Mouse (Mus musculus) layer of hippocampus, postnatal 10 days (tissue): ENCODE measurements at regions not wholly inside any gene's neighbourhood (a gene's known extent, or its start where the extent isn't known, plus 50 kb on each side); places are given as distances from the start of the nearest gene placed in this dataset.
A peak's percentile ranks its signal among the peaks of the same experiment; 100 is the strongest.

Experiments used
- DNase-seq, 2 experiments: peaks; one replicate each; pipeline ENCODE4 v3.0.0; 2021; ENCODE audit warnings: low spot score in 2 of 2

DNA sequence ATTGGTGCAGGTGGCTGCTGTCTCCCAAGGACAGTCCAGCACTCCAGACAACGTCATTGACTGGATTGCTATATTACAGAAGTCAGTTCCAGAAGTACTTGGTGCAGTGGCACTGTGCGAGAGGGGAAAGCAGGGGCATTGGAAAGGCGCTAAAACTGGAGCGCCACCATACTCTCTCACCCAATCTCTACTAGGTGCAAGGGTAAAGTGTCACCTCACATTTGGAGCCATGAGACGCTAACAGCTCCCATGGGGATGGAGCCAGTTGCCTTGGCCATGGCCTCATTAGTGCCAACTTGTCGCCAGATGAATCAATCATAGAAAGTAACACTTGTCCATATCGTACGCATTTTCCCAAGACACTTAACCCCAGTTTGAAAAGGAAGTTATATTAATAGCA lies 1617.2 kb upstream of the Gulo start:
- no peak for DNase-seq

DNA sequence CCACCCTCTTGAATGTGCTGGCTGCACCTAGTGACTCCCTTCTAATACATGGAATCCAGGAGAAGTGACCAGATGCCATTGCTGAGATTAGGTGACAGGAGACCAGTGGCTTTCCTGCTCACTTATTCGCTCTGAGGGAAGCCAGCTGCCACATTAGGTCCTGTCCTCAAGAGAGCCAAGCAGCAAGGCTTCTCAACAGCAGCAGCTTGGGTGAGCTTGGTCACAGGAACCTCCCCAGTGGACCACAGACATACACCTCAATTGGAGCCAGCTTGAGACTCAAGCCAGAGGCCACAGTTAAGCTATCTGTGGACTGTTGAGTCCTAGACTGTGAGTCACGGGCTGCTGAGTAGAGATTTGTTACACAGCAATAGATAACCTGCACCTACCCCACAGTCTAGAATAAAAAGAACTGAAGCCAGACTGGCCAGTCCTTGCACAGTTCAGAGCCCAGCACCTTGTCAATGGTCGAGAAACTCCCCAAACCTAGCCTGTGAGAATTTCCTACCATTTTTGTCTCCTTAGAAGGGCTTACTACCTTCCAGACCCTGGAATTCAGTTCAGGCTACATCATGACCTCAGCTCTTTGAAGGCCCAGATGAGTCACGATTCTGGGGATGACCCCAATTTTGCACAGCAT lies 1615.0 kb upstream of the Gulo start:
- no peak for DNase-seq

DNA sequence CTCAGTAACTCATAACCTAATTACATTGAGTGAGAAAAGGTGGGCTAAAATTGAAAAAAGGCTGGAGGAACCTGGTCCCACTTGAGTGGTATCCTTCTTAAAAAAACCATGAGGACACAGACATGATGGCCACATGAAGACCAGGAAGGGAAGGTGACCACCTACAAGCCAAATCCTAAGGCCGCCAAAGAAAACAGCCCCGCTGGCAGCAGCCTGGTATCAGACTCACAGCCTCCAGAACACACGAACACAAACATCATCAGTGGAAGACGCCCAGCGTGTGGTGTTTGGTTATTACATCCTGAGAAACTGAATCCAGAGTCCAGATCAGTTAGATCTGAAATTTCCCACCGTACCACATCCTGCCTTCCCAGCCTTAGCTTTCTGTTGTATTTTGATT lies 1613.9 kb upstream of the Gulo start:
- DNase-seq: no peak

DNA sequence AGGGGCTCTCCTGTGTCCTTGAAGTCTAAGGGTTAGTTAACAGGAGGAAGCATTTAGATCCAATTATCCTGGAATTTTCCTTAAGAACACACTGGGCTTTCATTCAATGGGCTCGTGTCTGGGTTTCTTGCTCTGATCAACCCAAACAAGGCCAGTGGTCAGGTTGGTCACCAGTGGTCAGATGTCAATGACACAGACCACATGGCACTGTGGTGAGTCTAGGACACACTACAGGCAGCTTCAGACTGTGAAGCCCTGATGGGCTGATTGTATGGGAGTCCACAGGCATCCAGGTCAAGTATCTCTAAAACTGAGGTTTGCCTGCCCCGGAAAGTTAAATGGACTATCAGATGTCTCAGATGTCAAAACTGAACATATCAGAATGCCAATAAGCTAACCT lies 1612.5 kb upstream of the Gulo start:
- DNase-seq: no peak

DNA sequence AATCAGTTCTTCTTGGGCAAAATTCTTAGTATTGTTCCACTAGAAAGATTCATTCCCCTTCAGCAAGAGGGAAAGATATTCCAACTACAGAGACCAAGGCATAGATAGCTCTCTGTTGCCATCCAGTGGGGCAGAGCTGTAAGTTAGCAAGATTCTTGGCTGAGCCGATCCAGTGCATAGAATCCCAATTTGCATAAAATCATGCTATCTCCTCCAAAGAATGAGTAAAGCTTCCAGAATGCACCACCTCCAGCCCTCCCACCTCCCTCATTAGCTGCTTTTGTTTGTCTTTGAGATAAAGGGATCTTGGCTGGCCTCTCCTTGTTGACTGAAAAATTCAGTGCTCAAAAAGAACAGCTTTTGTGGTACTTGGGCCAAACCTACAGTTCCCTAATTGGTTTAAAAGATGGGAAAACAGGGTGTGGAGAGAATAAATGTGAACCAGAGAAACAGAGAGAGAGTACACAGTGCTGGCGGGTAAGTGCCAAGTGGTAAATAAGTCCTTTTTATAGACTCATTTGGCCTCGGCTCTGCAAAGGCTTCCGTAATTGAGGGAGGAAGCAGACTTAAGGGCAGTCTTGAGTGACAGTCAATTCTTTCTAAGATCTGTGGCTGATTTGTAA lies 1612.0 kb upstream of the Gulo start:
- DNase-seq: peak; percentile 54 to 75

DNA sequence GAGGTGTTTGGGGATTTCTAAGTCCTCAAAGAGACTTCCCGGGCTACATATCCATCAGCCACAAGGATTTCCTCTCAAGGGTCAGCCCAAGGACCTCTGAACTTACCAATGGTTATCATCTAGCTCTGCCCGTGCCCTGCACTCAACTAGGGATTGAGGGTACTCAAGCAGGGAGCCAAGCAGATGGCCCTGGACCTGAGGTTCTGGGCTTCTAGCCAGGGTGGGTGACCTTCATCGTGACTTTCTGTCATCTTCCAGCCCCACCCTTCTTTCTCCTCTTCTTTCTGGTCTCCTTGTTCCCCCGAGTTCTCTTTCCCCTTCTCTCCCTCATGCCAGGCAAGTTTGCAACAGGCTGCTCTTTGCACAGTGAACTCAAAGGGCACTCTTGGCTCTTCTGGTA lies 1610.6 kb upstream of the Gulo start:
- no peak for DNase-seq

DNA sequence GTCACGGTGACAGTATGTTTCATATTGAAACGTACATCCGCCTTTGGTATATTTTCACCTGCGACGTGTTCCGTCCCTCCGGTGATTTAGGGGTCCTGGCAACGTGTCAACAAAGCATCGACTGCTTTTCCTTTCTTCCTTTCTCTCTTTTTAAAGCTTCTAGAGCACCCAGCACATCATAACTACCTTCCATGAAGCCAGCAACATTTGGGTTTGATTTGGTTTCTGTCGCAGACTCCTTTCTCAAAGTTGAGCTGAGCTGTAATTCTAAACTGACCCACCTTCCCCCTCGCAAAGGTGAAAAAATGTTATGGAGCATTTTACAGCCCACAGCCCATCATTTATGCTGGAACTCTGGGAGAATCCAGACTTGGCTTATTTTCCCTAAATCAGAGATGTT lies 1605.4 kb upstream of the Gulo start:
- DNase-seq: no peak

DNA sequence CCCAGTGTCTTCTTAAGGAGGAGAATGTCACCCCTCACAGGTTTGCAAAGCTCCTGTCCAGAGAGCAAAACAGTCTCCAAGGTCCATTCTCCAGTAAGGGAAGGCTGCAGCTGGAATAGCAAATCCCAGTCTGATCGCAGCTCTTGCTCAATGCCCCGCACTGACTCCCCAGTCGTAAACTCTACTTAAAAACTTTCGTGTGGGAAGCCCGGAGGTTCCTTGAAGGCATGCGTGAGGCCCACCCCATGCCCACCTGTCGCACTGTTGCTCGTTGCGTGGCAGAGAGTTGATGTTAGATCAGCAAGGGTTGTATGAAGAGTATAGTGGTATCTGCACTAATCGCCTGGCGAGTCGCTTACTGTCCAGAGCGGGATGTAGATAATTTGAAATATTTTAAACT lies 1604.7 kb upstream of the Gulo start:
- no peak for DNase-seq

DNA sequence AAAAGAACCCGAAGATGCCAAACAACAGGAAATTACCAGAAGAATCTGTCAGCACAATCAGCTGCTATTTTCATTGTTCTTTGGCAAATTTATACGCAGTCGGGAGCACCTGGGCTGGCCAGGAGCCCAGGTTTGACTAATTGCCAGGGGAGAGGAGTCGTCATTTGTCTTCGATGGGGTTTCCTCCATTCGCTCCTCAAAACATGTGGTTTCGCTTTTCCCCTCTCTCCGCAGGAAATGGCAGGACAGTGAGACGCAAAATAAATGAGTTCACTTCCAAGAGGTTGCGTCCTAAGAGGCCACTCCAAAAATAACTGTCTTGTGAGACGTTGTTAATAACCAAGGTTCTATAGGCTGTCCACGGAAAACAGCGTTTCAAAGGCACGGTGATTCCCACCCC lies 1604.2 kb upstream of the Gulo start:
- DNase-seq: no peak

DNA sequence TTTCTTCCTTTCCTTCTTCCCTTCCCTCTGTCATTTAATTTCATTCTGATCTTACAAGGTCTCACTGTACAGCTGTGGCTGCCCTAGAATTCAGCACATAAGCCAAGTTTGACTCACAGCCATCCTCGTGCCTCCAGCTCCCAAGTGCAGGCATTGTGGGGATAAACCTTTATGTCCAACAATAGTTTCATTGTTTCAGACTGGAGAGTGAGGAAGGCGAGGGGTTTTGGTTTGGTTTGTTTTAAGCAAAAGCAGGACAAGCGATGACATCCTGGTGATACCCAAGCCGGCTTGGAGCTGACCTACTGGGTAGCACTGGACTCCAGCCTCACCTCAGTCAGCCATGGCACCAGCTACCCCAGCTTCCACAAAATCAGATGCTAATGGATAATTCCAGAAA lies 1603.5 kb upstream of the Gulo start:
- DNase-seq: no peak

DNA sequence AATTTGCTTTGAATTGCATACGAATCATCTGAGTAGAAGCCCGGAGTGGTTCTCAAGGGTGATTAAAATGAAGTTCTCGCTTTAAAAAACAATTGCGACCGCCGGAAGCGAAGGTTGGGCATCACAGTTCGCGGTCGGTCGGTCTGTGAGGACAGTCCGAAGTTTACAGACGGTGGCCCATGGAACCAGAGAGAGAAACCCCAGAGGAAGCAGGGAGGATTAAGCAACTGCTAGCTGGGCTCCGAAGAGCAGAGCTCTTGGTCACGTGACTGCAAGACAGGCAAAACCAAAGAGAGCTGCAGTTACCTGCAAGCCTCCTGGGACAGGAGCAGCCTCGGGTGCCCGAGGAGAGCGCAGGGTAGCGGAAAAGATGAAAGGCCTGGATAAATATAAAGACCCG lies 1599.3 kb upstream of the Gulo start:
- no peak for DNase-seq

DNA sequence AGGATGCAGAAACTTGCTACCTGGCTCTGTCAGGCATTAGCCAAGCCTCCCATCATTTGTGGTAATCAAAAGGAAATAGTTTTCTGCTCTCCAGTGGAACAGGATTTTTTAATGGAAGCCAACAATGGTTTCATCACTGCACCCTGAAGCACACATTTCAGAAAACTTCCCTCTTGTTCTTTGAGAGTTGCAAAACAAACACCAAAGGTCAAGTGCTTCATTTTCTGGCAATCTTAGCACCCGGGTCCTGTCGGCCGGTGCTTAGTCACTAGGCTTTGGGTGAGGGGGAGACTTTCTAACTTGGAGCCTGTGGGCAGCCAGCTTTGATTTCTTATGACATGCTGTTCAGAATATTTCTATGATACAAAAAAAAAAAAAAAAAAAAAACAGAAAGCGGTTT lies 1594.0 kb upstream of the Gulo start:
- no peak for DNase-seq

DNA sequence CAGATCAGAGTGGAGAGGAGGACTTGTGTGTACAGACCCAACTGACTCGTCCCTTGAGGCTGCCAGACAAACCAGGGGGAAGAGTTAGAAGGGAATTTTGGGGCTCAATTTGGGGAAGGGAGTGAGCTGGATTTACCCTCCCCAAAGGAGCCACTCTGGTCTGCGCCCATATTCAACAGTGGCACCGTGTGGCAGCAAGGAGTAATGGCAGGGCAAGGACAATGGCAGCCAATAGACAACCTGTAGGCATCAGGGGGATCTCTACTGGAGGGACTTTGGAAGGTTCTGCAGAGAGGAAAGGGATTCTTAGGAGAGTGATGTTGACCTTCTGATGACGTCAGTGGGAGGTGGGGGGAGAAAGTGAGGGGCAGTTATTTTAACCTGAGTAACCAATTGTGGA lies 1590.7 kb upstream of the Gulo start:
- peak; percentile 25 to 55 for DNase-seq

DNA sequence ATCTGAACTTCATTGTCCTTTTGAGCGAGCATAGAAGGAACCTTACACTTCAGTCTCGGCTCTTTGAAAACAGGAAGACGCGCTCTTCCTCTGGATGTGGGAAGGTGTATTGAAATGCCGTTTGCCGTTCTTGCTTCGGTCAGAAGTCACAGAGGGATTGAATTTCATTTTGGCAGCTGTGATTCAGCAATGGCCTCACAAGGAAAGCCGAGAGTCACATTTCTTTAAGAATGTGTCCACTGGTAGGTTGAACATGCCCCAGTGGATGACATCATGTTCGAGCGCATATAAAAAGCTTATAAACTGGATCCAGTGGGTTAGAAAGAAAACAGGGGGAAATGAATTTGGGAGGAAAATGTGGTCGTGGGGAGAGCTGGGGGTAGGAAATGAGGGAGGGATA lies 1579.6 kb upstream of the Gulo start:
- no peak for DNase-seq

DNA sequence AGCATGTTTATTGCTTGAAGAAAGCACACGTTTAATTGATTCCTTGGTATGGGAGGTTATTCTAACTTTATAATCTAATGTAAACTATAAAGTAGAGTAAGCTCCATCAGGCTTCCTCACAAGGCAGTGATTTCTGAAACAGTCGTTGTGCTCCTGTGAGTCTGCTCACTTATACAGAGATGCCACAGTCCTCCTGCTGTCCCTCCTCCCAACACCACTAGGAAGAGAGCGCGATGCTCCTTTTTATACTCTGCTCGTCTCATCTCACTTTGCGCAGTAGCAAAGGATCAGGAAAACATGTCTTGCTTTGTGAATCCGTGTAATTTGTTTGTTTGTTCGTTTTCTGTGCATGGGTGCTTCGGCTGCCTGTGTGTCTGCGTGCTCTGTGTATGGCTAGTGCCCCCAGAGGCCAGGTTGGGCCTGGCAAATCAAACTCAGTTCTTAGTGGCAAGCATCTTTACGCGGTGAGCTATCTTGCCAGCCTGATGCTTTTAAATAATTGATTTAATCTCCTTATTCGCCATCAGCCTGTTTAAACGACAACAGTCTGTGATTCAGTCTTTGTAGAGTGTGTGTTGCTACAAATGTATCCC lies 1575.5 kb upstream of the Gulo start:
- peak in 1 of 2 experiments; percentile 29 for DNase-seq

DNA sequence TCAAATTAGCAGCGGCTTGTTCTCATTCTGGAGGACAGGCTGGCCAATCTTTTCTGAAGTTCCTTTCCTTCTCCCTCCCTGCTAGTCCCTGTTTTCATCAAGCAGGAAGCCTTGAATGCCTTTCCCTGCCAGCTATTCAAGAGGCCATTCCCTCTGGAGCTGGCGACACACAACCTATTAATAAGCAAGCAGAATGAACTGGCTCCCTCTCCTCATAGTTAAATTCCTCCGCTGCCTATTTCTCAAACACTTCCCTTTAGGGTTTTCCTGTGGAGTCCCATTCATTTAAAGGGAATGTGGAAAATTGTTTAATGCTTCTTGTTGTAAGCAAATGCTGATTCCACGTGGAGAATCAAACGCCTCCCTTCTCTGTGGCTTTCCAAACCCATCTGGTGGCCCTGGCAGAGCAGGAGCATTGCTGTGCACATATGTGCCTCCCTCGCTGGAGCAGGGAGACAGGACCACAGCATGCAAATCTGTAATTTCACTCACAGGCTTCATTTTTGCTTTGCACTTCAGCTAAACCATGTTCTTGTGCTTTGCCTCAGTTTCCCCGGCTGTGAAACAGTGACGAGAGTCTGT lies 1573.3 kb upstream of the Gulo start:
- DNase-seq: peak; percentile 23 to 46

DNA sequence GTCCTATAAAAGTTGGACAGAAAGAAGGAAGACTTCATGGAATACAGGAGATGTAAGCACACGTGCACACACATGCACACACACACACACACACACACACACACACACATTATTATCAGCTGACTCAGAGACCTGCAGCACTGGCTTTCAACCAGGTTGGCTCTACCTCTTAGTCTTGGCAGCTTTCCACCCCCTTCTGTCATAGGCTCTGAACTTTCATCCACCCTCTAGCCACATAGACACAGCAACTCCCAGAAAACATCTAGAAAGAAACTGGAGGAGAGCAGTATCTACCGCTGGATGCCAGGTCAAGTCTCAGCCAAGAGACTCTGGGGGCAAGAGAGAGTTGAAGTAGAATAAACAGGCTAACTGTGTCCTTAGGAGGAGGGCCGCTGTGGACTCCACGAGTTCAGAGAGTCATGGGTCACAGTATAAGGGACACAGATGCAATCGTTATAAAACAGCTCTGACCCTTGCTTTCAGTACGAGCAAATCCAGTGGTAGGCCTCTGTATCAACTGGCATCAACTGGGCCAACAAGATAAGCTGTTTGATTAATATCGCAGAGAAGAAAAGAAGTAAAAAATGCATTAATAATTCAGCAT lies 1565.4 kb upstream of the Gulo start:
- DNase-seq: no peak

DNA sequence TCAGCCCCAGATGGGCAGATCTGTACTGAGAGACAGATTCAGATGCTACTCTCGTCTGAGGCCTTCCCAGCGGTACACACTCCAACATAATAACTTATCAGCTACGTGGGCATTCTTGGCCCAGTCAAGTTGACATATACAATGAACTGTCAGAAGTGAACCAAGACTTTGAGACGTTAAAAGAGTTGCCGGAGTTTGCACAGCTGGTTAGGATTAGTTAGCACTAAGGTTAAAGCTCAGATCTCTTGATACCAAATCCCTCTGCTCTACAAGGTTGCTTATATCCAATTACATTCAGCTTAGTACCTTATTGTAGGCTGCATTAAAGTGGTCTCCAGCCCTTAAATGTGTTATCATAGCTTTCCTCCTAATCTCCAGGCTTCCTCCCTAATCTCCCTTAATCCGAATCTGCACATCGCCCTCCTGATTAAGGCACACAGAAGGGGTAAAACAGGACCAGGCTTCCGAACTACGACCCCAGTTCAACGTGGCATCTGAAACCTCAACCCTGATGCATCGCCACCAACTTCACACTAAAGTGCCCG lies 1564.5 kb upstream of the Gulo start:
- no peak for DNase-seq

DNA sequence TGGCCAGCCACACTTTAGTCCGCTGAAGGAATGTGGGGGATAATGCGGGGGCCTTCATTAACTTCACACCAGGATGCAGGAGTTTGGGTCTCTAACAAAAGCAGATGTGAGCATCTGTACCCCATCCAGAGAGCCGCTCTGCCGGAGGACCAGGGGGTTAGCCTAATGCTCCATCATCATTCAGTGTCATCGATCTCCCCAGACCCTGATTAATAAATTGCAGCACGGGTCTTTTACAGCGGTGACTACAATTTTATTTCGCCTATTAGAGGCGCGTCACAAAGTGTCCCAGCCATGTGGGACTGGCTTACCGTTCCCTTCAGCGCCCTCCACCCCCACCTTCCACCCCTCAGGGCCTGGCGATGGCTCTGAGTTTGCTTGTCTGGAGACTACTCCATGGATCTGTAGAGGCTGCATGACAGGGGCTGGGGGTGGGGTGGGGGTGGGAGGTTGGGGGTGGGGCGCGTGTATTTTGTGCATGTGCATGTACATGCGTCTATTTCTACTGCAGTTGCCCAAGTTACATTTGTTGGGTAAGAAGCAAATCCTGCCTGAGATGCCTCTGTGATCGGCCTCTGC lies 1560.8 kb upstream of the Gulo start:
- no peak for DNase-seq

DNA sequence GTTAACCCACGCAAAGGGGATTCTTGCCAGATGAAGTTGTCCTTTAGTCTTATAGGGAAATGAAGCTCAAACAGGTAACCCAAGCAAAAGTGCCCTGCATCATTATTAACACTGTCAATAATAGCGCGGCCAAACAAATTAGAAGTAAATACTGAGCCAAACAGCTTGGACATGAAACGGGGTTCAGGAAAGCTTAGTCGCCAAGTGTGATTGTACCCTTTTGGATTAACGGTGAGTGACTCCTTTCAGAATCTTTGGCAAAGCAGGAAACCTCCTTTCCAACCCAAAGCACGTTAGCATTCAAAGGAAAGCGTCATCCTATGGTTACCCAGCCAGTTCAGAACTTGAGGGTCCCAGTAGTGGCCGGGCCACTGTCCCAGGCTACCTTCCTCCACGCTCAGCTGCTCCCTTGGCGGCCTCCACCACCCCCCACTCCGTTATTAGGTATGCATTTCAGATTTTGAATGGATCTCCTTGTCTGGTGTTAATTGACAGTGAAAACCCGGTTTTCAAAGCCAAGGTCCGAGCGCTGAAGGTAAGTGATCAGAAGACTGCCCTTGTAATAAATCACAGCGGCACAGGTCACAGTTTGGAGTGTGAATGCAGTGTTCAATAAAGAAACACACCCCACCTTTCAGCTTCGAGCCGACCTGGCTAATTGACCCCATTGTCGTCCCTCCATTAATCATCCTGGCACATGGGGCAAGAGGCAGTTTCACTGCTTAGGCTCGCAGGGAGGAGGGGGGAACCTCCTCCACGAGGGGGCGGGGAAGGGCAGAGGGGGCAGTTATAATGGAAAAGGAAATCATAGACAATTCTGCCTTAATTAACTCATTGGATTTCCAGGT lies 1560.1 kb upstream of the Gulo start:
- DNase-seq: no peak

DNA sequence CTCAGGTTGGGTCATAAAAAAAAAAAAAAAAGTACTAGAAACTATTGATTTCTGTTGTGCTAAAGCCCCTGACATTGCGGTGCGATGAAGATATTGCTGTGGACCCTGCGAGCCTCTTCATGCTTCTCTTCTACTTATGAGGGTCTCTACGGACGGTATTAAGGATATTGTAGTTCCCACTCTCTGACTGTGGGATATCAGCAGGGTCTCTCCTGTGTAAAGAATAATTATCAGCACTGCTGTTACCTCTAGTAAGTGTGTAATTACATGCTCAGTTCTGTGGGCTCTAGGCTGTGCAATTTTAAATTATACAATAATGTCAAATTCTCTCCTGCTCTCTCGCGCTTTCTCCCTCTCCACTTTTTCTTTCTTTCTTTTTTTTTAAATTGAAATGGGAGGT lies 1545.9 kb upstream of the Gulo start:
- no peak for DNase-seq
